Mouse (Mus musculus) heart, adult 9 months (tissue): ENCODE measurements around the gene Twf2.

Experiments
- DNase-seq, 2 experiments: peaks; one replicate each; pipeline ENCODE4 v3.0.0; 2022; ENCODE audit warnings: low spot score in 2 of 2

Gene Twf2

DNA sequence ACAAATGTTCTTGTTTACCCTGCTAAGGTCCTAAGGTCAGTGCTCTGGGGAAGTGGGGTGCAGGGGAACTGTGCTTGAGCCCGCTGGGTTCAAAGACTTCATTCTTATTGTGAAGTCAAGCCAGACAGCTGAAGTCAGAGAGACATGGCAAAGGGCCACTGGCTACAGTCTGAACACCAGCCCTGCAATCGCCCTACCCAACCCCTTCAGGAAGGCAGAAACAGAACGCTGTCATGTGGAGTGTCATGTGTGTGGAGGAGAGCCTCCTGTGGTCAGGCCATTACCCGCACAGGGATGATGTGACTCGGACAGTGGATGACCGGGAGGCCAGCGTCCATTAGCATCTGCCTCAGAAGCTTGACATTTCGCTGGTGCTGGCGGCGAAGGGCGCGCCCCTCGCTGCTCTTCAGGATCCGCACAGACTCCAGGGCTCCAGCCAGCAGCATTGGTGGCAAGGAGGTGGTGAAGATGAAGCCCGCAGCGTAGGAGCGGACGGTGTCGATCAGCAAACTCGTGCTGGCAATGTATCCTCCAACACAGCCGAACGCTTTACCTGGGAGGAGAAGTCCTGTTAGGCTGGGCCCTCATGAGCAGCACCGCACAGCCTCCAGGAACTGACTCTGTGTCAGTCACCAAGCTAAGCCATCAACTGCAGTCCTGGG, 33.4 kb downstream of the Twf2 start:
- DNase-seq: no peak

DNA sequence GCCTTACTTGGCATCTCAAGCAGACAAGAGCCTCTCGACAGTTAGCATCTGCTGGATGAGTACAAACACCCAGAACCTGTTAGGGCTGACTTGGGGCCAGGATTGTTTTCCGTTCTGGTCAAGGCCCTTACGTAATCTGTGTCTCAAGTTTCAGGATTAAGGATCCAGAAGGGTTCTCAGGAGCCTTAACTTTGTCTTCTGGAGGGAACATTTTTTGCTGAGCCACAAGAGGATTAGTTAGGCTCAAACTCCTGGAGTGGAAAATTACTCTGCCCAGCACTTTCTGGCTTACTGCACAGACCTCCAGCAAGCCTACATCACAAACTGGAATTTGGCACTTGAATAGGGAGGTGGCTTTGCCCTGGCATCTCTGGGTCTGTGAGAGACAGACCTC, 33.9 kb downstream of the Twf2 start:
- no peak for DNase-seq

DNA sequence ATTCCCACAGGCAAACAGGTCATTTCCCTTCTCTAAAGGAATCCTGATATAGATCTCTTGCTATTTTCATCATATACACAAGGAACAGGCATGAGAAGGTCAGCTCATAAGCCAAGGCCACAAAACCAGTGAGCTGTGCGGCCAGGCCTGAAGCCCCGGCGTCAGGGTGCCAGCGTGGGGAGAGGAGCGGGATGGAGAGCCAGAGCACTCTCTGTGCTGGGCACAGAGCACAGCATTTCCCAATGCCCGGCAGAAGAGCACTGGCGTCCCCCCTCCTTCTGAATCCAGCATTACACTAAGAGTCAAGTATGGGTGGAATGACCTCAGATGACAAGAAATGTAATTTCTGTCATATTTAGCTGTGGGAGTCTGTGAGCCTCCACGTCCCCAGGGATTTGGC, 34.5 kb downstream of the Twf2 start:
- no peak for DNase-seq

DNA sequence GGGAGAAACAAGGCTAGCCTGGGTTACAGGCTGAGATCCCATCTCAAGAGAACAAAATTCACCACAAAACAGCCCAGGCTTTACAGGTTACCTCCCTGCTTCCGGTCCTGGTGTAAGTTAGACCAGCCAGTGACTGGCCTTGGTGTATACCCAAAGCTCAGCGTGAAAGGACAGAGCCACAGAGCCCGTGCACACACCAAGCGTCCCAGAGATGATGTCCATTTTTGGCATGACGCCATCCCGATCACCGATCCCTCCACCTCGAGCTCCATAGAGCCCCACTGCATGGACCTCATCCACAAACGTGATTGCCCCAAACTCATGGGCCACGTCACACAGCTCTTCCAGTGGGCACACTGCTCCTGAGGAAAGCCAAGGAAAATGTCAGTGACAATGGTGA, 35.0 kb downstream of the Twf2 start:
- DNase-seq: no peak

DNA sequence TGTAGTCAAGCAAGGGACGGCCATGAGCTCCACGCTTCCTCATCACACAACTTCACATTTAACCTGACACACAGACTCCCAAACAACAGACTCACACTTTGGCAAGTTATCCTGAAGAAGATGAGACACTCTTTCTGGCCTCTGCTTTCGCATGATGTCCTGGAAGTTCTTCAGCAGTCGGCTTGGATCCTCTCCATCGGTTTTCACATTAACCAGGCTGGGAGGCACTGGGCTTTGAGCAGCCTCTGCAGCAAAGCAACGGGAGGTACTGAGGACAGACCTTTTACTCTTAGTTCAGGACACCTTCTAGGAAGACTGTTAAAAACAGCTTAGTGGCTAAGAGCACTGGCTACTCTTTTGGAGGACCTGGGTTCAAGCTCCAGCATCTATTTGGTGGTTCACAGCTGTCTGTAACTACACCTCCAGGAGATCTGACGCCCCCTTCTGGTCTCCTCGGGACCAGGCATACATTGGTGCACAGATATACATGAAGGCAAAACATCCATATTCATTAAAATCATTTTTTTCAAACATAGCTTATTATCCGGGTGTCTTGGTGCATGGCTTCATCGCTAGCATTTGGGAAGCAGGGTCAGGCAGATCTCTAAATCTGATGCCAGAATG, 38.7 kb downstream of the Twf2 start:
- DNase-seq: no peak

DNA sequence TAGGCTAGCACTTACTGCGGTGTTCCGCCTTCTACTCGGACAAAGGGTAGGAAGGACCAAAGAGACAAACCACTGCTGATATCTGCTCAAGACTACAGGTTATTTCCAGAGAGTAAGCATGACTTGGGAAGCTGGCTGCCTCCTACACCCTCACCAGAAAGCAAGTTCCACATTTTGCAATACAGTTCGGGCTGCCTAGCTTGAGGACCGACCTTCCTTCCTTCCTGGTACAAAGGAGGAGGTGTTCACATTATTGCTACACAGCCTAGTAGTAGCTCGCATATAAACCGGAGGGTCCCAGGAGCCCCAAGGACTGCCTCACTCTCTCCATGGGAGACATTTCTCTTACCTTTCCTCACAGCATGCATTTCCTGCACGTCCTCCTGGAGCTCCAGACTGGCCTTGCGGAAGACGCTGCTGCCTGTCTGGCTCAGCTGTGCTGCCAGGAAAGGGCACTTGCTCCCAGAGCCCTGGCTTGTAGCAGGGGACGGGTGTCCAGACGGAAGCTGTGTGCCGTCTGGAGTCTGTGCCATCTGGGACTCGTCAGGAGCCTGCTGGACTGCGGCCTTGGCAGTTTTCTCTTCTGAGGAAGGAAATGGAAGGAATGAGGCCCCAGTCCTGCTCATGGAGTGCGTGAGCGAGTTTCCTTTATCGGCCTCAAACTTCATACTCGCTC, 40.0 kb downstream of the Twf2 start:
- peak in 1 of 2 experiments; percentile 59 for DNase-seq

DNA sequence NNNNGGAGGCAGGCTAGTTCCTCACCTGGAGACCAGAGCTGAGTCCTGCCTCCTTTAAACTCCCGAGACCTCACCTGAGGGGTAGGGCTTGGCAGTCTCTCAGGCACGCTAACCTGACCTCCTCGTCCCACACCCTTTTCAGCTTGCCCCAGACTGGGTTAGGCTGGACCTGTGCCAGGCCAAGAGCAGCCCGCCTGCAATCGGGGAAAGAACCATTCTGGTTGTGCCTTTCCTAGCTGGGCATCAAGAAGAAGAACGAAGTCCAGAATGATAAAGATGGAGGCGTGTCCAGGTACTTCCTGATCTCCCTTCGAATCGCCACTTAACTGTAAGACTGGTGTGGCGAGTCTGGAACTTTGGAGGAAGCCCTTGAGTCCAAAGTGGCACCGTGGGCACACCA, 46.6 kb downstream of the Twf2 start:
- DNase-seq: no peak

DNA sequence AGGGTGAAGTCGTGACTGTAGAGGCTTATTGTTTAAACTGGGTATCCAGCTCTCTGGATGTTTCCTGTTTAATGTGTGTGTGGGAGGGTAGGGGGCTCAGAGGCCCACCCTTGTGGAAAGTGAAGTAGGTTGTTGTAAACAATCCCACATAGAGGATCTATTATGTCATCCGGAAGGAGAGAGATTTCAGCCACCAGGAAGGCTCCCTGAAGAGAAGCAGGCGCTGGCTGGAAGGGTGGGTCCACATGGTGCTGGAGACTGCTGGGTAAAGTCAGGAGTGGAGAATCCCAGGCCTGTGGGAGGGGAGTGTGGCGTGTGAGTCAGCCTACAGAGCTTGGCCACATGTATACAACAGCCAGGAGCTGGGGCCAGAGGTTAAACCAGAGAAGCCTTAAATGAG, 47.3 kb downstream of the Twf2 start:
- peak in 1 of 2 experiments; percentile 48 for DNase-seq

DNA sequence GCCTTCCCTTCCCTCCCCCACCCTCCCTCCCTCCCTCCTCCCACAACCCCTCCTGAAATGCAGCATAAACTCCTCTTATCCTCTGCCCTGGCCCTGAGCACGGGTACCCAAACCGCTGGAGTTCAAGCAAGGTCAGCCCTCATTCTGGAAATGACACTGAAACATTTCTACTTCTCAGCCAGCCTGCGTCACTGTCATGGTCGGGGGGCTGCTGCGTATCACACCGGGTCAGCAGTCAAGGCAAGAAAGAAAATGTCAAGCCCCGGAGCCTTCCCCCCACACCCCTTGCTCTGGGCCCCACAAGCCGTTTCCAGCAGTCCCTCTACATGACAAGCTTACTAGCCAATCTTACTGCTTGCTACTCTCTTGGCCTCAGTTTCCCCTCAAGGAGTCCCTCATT, 48.2 kb downstream of the Twf2 start:
- no peak for DNase-seq

DNA sequence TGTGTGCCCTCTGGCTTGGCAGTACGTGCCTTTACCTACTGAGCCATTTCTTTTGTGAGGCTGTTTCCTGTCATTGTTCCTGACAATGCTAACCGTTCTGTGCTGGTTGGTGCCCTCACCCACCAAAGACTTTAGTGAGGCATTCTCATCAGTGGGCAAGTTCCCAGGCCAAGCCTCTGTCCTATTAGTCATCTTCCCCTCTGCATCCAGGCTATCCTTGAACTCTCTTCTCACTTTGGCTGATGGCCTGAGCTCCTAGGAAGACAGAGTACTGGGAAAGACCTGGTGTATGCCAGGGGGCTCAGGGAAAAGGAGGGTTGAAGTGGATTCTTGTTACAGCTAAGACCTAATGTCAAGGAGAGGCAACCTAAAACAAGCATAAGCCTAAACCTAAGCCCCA, 51.1 kb downstream of the Twf2 start:
- no peak for DNase-seq

DNA sequence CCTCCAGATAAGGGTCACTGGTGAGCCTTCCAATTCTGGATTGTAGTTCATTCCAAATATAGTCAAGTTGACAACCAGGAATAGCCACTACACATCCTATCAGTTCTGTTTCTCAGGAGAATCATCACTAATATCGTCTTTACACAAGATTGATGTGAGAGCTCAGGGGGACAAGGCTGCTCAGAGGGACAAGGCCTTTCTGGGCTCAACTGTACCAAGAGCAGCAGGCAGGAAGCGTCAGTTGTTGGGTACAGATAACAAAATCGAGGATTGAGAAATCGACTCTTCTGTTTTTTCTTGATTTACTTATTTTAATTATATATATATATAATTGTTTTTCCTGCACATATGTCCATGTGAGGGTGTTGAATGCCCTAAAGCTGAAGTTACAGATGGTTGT, 55.5 kb downstream of the Twf2 start:
- DNase-seq: no peak

DNA sequence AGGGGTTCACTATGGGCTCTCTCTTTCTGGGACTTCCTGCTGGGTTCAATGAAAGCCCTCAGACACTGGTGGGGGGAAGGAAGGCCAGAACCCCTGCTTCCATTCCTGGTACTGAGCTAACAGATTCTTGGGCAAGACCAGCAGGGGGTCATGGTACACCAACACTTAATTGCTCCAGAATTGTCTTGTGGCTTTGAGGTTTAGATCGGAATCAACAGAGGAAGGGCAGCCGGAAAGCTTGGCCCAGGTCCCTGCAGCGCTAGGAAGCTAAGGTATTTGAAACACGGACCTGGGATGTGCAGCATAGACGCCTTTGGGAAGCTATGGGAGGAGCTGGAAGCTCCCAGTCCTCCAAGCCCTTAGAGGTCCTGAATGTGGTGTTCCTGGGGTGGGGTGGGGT, 56.1 kb downstream of the Twf2 start:
- DNase-seq: no peak

DNA sequence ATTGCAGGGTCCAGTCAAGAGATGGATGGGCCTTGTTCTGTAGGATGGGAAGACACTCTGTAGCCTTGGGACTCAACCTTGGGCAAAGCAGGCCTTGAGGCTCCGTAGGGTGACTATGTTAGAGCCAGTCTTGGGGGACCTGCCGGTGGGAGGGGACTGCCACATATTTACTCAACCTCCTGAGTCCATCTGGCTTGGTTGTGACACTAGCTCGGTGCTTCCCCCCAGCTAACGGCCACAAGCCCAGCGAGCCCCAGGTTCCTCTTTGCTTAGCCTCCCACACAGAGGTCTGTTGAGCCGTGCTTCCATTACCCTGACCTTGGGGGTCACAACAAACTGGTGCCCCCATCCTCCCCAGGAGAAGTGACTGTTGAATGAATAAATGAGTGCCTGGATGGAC, 58.1 kb downstream of the Twf2 start:
- DNase-seq: no peak

DNA sequence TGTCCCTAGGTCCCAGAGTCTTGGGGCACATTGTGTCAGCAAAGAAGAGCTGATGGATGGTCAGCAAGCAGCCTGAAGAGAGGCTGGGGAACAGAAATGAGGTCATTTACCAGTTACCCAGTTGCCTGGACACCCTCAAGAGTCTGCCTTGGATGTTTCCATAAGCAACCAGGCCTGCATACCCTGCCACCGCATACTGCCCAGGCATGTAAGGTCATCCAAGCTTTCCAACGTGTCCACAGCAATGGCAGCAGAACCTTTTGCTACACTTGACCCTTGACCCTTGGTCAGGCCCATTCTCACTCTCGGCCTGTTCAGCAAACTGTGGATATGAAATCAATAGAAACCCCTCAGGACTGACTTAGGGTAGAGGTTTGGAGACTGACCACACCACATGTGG, 58.6 kb downstream of the Twf2 start:
- no peak for DNase-seq

DNA sequence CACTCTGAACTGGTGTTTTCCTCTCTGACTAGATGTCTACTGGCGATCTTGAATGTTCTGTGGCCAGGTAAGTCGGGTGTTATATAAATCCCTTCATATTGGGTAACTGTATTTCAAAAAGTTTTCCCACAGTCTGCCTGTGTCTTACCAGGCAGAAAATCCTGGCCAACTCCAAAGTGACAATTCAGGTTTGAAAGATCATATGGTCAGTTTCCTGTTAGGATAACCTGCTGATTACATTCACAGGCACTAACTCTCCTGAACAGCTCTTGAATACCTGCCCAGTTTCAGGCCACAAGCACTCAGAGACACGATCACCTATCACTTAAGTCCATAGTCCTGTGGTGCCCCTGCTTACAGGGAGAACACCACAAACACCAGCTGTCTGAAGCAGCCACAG, 59.2 kb downstream of the Twf2 start:
- DNase-seq: no peak

DNA sequence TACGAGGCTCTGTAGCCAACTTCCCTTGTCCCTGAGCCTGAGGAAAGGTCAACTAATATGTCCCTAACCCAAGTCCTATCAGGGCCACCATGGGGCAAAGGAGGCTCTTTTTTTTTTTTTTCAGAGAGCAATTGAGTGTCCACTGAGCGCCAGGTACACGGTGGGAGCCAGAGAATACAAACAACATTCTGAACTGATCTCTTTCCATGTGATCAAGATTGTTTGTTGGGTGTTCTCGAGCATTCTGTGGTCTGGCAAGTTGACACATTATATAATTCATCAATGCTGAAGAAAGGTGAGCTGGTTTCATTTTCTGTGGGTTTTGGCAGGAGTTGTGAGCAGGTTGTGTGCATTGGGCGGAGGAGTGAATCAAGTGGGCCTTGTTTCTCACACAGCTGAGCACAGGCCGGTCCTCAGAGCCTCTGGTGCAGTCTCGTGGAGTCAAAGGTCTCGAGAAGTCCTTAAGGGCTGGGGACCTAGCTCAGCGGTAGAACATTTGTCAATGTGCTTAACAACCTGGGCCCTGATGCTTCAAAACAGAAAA, 60.5 kb downstream of the Twf2 start:
- DNase-seq: no peak
